Mouse (Mus musculus): ENCODE data around the gene Vwce. TPM values are rescaled to one million over a fixed set of nuclear protein-coding genes. Genes with fewer than 3 reads are reported as not detected.

The Vwce gene
- polyA plus RNA-seq, 1 experiment from 2014 or later: 0.53 TPM

DNA sequence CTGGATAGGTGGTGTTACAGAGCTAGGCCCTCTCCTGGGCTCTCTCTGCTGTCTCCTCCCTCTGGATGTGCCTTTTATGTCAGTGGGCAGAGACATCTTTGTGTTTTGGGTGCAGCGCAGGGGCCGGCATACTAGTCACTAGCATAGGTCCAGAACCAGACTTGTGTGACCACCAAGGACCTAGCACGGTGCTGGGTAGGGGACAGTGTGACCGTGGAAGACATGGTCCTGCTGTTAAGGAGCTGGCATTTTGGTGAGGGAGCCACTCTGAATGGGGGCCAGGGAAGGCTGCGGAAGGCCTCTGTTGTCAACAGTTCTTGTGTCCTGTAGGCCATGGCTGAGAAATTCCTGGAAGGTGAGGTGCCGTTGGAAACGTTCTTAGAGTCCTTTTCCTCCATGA is 78.2 kb downstream of the Vwce start:
- Histone ChIP-seq H3K36me3 (peaks cover 56% of the 10 kb centered on the region), H3K9me3 (no peaks in the 10 kb centered on the region), H3K4me2 (no peak overlapping the region), H3K27ac (no peak overlapping the region), H3K4me3 (no peak overlapping the region), H3K27me3 (no peaks in the 10 kb centered on the region), H3K9ac (no peak overlapping the region), H3K4me1 (replicated peaks) (peaks cover 29% of the 10 kb centered on the region)
- no peak for ATAC-seq (ENCODE audit: low FRiP score)
- WGBS: 98% methylated on average over 7 of the region's 7 CpGs

DNA sequence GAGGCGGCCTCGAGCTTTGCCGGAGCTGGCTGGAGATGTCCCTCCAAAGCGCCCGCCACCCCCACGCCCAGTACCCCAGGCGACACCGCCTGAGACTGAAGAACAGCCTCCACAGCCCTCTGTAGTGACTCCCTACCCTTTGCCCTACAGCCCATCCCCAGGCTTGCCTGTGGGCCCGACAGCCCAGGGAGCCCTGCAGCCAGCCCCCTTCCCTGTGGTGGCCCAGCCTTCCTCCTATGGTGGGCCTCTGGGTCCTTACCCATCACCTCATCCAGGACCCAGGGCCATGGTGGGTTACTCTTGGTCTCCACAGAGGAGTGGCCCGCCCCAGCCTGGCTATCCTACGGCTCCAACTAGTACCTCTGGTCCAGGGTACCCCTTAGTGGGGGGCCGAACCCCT is 78.6 kb downstream of the Vwce start:
- Histone ChIP-seq H3K4me2 (no peak overlapping the region), H3K9me3 (no peaks in the 10 kb centered on the region), H3K27me3 (no peaks in the 10 kb centered on the region), H3K4me3 (no peak overlapping the region), H3K27ac (no peak overlapping the region), H3K4me1 (replicated peaks) (peaks cover 29% of the 10 kb centered on the region), H3K9ac (no peak overlapping the region), H3K36me3 (peaks cover 51% of the 10 kb centered on the region)
- 97% methylated on average over 12 of the region's 12 CpGs for WGBS
- ATAC-seq (ENCODE audit: low FRiP score): no peak

DNA sequence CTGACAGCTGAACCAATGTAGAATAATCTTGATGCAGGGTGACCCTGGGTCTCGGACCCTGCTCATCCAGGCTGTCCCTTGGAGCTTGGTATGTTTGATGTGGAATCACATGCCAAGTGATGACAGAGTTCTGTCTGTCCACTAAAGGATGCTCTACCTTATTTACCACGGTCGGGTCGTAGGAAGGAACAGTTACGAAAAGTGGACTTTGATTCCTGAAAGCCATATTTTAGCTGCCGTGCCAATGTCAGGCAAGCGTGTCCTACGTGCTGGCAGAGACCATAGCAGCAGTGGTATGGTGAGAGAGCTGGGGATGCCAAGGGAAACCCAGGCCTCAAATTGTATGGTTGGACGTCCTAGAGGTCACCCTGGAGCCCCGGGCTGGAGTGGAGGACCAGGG is 79.5 kb downstream of the Vwce start:
- Histone ChIP-seq H3K9me3 (no peaks in the 10 kb centered on the region), H3K4me2 (no peak overlapping the region), H3K4me1 (replicated peaks) (peaks cover 32% of the 10 kb centered on the region), H3K4me3 (no peak overlapping the region), H3K27me3 (no peaks in the 10 kb centered on the region), H3K36me3 (peaks cover 43% of the 10 kb centered on the region), H3K9ac (no peak overlapping the region), H3K27ac (peak overlapping the region; percentile 71; the same call in 1 of the 2 replicates)
- 94% methylated on average over 10 of the region's 10 CpGs for WGBS
- no peak for ATAC-seq (ENCODE audit: low FRiP score)

DNA sequence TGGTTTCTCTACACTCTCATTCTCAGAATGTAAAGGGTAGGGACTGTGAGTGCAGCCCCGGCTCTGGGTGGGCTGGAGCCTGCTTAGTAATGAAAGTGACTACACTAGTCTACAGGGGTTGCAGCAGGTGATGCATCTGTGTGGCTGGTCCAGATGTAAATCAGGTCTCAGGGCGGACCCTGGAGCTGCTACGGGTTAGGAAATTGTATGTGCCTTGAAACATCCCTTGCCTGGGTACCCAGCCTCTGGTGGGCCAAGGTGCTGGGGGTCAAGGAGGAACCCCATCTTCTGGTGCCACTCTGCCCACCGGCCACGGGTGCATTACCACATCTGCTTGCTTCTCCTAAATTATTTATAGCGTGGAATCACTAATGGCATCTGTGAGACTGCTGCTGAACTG is 80.2 kb downstream of the Vwce start:
- H3K4me2 ChIP-seq: no peak overlapping the region
- H3K9ac ChIP-seq: no peak overlapping the region
- peak overlapping the region; percentile 71 for H3K27ac ChIP-seq
- no peaks in the 10 kb centered on the region for H3K9me3 ChIP-seq
- no peak overlapping the region for H3K4me3 ChIP-seq
- 84% methylated on average over 6 of the region's 6 CpGs for WGBS
- peaks cover 26% of the 10 kb centered on the region for H3K4me1 ChIP-seq (replicated peaks)
- no peak for ATAC-seq (ENCODE audit: low FRiP score)
- H3K36me3 ChIP-seq: peaks cover 42% of the 10 kb centered on the region
- no peaks in the 10 kb centered on the region for H3K27me3 ChIP-seq

DNA sequence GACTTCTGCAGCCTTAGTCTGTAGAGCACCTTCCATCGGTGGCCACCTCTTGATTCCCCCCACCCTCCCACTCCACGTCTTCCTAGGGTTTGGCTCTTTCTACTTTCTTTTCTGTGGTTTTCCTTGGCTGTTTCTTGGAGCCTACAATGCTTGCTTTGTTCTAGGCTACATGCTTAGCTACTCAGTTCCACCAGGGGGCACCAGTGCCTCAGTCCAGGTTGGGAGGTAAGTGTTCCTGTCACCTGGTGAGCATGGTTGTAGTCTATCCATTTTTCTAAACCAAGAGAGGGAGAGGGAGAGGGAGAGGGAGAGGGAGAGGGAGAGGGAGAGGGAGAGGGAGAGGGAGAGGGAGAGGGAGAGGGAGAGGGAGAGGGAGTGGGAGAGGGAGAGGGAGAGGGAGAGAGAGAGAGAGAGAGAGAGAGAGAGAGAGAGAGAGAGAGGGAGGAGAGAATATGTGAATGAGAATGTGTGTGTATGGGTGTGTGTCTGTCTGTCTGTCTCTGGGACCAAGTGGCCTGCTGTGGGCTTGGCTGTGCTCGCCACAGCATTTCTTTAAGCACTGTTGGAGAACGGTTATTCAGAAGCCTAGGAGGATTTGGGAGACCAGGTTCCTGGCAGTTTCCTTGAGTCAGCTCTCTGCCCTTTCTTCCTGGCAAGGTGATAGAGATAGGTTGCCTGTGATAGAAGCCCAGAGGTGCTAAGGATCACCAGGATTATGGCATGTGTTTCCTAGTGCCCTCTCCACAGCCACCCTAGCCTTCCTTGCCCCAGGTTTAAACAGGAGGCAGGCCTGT is 80.9 kb downstream of the Vwce start:
- peaks cover 42% of the 10 kb centered on the region for H3K36me3 ChIP-seq
- 44% methylated on average over 4 of the region's 4 CpGs for WGBS
- no peaks in the 10 kb centered on the region for H3K27me3 ChIP-seq
- no peak overlapping the region for H3K4me3 ChIP-seq
- peaks cover 26% of the 10 kb centered on the region for H3K4me1 ChIP-seq (replicated peaks)
- peak overlapping the region; percentile 71 for H3K27ac ChIP-seq
- H3K9me3 ChIP-seq: no peaks in the 10 kb centered on the region
- ATAC-seq (ENCODE audit: low FRiP score): peak; percentile 64
- no peak overlapping the region for H3K9ac ChIP-seq
- no peak overlapping the region for H3K4me2 ChIP-seq

DNA sequence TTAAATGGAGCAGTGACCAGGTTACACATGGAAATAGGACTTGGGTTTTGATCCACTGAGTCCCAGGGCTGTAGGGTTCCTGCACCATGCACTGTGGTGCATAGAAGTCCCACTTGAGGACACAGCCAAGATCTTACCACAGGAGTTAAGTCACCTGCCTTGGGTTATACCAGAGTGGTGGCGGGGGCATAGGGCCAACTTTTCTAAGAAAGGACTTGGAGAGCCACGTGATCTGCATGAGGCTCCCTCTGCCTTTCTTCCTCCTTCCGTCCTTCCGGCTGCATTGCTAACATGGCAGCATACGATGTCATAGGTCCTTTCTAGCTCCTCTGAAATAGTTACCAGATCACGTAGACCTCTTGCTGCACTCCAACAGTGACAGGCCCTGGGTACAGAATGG is 81.5 kb downstream of the Vwce start:
- Histone ChIP-seq H3K27me3 (no peaks in the 10 kb centered on the region), H3K9ac (no peak overlapping the region), H3K36me3 (peaks cover 38% of the 10 kb centered on the region), H3K4me1 (replicated peaks) (peaks cover 27% of the 10 kb centered on the region), H3K4me3 (no peak overlapping the region), H3K27ac (peak overlapping the region; percentile 69; the same call in 1 of the 2 replicates), H3K4me2 (no peak overlapping the region), H3K9me3 (no peaks in the 10 kb centered on the region)
- 94% methylated on average over 6 of the region's 6 CpGs for WGBS
- no peak for ATAC-seq (ENCODE audit: low FRiP score)

Other genes with a start within 250 kb of the Vwce start
- gene Syt7, start 245.1 kb upstream of the Vwce start, polyA plus RNA-seq (2015; fragmentation: Nextera tagmentation; extraction: Ambion mirVana): 7.9 and 8.4 TPM in 2 replicates
- 0.53 and 1.1 TPM in 2 replicates for gene Lrrc10b, start 176.7 kb upstream of the Vwce start, polyA plus RNA-seq (2015; fragmentation: Nextera tagmentation; extraction: Ambion mirVana)
- gene Ppp1r32, start 151.3 kb upstream of the Vwce start, polyA plus RNA-seq (2015; fragmentation: Nextera tagmentation; extraction: Ambion mirVana): 1.1 and 3.0 TPM in 2 replicates
- gene Cpsf7, start 108.9 kb upstream of the Vwce start, polyA plus RNA-seq (2015; fragmentation: Nextera tagmentation; extraction: Ambion mirVana): 49.0 and 52.8 TPM in 2 replicates
- 67.6 and 69.1 TPM in 2 replicates for gene Sdhaf2, start 108.1 kb upstream of the Vwce start, polyA plus RNA-seq (2015; fragmentation: Nextera tagmentation; extraction: Ambion mirVana)
- gene Tmem216, start 78.0 kb upstream of the Vwce start, polyA plus RNA-seq (2015; fragmentation: Nextera tagmentation; extraction: Ambion mirVana): 50.5 and 55.3 TPM in 2 replicates
- 16.2 and 17.2 TPM in 2 replicates for gene Cyb561a3, start 57.0 kb upstream of the Vwce start, polyA plus RNA-seq (2015; fragmentation: Nextera tagmentation; extraction: Ambion mirVana)
- gene Tmem138, start 56.9 kb upstream of the Vwce start, polyA plus RNA-seq (2015; fragmentation: Nextera tagmentation; extraction: Ambion mirVana): 42.3 and 43.2 TPM in 2 replicates
- 242 and 263 TPM in 2 replicates for gene Ddb1, start 28.9 kb upstream of the Vwce start, polyA plus RNA-seq (2015; fragmentation: Nextera tagmentation; extraction: Ambion mirVana)
- gene Tkfc, start 28.6 kb upstream of the Vwce start, polyA plus RNA-seq (2015; fragmentation: Nextera tagmentation; extraction: Ambion mirVana): 24.8 and 25.4 TPM in 2 replicates
- not detected in 2 replicates for gene Pga5, start 43.9 kb downstream of the Vwce start, polyA plus RNA-seq (2015; fragmentation: Nextera tagmentation; extraction: Ambion mirVana)
- gene Vps37c, start 54.5 kb downstream of the Vwce start, polyA plus RNA-seq (2015; fragmentation: Nextera tagmentation; extraction: Ambion mirVana): 33.8 and 34.7 TPM in 2 replicates
- 0.21 and 0.35 TPM in 2 replicates for gene Cd5, start 104.8 kb downstream of the Vwce start, polyA plus RNA-seq (2015; fragmentation: Nextera tagmentation; extraction: Ambion mirVana)
- not detected in 2 replicates for gene Cd6, start 195.8 kb downstream of the Vwce start, polyA plus RNA-seq (2015; fragmentation: Nextera tagmentation; extraction: Ambion mirVana)
- 0.25 and 0.36 TPM in 2 replicates for gene Slc15a3, start 205.5 kb downstream of the Vwce start, polyA plus RNA-seq (2015; fragmentation: Nextera tagmentation; extraction: Ambion mirVana)
- gene Tmem132a, start 235.7 kb downstream of the Vwce start, polyA plus RNA-seq (2015; fragmentation: Nextera tagmentation; extraction: Ambion mirVana): 174 and 180 TPM in 2 replicates
- 34.2 and 34.3 TPM in 2 replicates for gene Tmem109, start 247.8 kb downstream of the Vwce start, polyA plus RNA-seq (2015; fragmentation: Nextera tagmentation; extraction: Ambion mirVana)

All from hindbrain, embryonic 13.5 days (tissue).